Mouse (Mus musculus): ENCODE measurements around the gene Dlg1.

The Dlg1 gene

DNA sequence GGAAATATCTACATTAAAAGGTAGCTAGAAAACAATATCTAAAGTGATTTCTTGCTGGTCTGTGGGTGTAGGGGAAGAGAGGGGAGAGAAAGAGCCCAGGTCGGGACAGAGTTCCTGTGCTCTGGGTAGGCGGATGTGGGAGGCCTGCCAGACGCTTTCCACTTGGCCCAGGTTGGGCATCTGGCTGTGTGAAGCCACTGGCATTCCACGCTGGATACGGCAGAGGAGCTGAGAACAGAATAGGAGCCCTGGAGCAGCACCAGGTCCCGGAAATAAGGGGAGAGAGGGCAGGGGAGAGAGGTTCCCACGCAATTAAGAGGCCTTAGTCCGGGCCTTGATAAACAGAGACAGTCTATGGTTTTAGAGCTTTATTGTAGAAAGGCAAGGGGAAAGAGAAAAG, 77.0 kb downstream of the Dlg1 start:
- no peak for DNase-seq

- DNase-seq, result no peak
These were observed 77.5 kb downstream of the Dlg1 start for GRCm38 (mm10) chr16:31740704-31741103.

- peak; percentile 33 to 39 for DNase-seq
These were observed 87.3 kb downstream of the Dlg1 start for GRCm38 (mm10) chr16:31750526-31750925.

- peak; percentile 46 to 50 for DNase-seq
These were observed 91.2 kb downstream of the Dlg1 start for GRCm38 (mm10) chr16:31754172-31755025.

- no peak for DNase-seq
These were observed 91.8 kb downstream of the Dlg1 start for GRCm38 (mm10) chr16:31755053-31755452.

GRCm38 (mm10) chr16:31756436-31756835, 93.2 kb downstream of the Dlg1 start:
- no peak for DNase-seq

DNA sequence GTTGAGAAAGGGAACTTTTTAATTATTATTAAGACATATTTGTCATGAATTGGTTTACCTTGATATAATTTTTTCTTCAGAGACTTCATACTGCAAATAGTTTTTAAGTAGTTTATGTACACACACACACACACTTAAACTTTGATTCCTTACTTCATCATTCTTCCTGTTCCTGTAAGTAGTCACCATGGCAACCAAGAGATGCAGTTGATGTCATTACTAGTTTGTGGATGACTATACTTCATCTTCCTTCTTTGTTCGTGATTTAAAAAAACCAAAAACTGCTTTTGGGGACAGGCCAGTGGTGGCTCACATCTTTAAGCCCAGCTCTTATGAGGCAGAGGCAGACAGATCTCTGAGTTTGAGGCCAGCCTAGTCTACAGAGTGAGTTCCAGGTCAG, 94.4 kb downstream of the Dlg1 start:
- DNase-seq, result peak; percentile 17 to 23

GRCm38 (mm10) chr16:31759416-31759815, 96.2 kb downstream of the Dlg1 start:
- DNase-seq, result no peak

DNA sequence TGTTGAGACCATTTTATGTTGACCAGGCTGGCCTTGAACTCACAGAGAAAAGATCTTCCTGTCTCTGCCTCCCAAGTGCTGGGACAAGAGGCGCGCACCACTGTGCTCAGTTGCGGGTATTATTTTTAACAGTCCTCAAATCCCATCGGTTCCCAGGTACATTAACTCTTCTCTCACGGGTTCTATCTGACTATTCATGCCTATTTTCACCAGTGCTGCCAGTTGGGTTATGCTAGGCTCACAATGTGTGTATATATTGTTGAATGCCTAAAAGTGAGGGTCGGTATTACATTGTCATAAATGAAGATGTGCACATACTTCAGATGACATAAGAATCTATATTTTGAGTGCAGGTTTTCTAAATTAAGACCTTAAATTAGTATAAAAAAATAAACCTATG, 103.1 kb downstream of the Dlg1 start:
- no peak for DNase-seq

DNA sequence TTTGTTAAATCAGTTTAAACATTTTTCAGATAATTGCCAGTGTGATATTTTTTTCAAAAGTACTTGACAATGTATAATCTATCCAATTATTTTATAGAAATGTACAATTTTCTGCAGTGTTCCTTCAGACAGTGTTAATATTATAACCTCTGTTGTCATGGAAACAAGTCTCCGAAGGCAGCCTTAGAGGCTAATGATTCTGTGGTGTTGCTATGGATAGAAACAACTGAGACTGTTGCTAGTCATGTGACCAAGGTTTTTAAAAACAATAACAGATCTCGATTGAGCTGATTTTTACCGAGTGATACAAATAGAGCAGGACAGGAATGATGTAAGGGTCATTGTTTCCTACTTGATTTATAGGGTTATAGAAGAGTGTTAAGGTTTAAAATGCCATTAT, 103.5 kb downstream of the Dlg1 start:
- DNase-seq, result no peak

DNA sequence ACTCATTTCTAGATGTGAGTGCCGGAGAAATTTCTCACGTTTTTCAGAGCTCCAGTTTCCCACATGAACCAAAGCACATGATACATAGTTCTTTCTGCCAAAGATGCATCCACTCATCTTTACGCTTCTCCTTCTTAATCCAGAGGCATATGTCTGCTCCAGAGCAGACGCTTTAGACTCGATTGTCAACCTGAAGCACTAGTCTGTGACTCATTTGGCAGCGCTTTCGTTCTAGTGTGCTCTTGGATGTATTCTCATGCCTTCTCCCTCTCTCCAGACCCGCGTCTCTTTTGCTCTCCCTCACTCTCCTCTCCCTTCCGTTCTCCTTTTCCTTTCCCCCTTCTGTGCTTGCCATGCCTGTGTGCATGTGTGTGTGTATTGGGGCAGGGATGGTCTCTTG, 112.7 kb downstream of the Dlg1 start:
- no peak for DNase-seq

GRCm38 (mm10) chr16:31781015-31781414, 117.8 kb downstream of the Dlg1 start:
- DNase-seq, result no peak

DNA sequence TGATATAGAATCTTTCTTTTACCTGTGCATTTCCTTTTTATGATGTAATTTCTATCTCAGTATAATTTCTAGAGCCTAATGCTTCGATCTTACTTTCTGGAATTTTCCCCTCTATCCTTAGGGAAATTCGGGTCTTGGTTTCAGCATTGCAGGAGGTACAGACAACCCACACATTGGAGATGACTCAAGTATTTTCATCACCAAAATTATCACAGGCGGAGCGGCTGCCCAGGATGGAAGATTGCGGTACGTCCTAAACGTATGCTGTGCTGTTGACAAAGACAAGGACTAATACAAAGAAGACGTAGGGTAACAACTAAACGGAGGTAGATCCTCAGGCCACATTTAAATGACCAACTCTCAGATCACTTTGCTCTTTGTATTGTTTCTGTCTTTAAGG, 126.8 kb downstream of the Dlg1 start:
- no peak for DNase-seq

- DNase-seq, result peak in 1 of 2 experiments; percentile 5
These were observed 140.4 kb downstream of the Dlg1 start for GRCm38 (mm10) chr16:31803644-31804043.

GRCm38 (mm10) chr16:31826049-31826448, 162.8 kb downstream of the Dlg1 start:
- DNase-seq, result no peak

DNA sequence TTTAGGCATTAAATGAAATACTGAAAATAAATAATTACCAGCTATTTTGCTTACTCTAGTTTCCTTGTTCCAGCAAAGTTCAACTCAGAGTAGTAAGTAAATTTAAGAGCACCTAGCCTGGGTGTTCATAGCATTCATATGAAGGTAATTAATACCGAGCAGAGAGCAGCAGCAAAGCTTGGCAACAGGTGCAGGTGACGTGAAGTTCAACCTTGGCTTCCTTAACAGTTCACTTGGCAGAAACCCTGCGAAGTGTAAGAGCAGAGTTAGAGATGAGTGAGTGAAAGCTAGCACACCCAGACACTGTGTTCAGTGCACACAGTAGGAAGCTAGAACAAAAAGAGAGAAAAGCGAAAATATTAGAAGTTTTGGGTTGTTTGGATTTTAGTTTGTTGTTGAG, 167.5 kb downstream of the Dlg1 start:
- no peak for DNase-seq

- DNase-seq, result no peak
These were observed 169.6 kb downstream of the Dlg1 start for GRCm38 (mm10) chr16:31832630-31833422.

DNA sequence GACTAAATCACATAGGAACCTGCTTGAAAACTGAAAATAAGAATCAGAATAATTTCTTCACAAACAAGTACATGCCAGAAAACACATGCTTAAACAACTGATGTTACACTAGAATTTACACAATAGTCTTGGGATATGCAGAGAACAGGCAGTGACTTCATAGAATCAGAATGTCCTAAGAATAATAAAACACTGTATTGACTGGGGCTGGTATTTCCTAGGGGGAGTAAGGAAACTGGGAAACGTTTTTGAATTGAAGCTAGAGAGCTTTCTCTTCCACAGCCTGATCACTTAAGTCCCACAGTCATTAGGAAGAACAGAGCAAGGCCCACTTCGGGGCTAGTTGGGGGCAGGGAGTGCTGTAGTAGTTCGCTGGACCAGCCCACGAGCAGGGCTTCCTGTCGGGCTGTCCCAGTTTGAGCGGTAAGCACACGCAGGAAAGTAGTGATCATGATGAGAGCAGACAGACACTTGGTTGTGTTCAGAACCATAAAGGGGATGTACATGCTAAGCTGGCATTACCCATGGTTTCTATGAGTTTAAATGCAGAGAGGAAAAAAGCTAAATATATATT, 170.9 kb downstream of the Dlg1 start:
- no peak for DNase-seq

DNA sequence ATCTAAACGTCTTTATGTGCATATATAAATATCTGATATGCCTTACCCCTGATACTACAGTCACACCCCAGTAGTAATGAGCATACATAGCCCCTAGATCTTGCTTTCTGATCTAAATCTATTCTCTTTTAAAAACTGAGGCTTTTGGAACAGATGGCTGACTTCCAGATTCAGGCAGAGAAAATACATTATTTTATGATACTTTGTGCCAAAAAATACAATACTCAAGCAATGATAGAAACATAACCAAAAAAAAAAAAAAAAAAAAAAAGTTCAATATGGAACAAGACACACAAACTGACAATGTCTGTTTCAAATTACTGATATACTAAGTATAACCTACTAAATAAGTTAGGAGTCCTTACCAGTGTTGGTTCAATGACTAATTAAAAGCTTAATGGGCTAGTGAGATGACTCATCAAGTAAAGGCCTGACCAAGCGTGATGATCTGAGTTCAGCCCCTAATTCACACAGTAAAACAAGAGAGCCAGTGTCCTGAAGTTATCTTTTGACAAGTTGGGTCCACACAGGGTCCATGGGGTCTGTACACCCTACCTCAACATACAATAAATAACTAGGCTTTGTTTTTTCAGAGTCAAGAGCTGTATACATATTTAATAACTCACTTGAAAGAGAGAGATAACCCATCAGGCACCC, 171.5 kb downstream of the Dlg1 start:
- no peak for DNase-seq

- no peak for DNase-seq
These were observed 174.1 kb downstream of the Dlg1 start for GRCm38 (mm10) chr16:31837362-31837761.

DNA sequence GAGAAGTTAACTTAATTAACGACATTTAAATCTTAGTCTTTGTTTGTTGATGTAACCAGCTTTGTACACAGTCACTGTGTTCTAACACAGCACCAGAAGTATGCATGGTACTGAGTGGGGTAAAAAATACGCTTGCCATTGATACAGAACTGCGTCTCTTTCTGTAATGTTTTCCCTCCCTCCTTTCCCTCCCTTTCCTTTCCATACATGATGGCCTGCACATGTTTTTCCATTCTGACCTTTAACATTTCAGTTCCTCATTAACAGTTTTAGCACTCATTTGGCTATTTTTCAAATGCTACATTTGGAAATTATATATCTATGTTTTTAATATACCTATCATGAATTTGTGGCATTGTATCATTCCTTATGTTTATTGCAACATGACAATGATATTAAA, 181.0 kb downstream of the Dlg1 start:
- no peak for DNase-seq

GRCm38 (mm10) chr16:31846763-31847162, 183.5 kb downstream of the Dlg1 start:
- no peak for DNase-seq

DNA sequence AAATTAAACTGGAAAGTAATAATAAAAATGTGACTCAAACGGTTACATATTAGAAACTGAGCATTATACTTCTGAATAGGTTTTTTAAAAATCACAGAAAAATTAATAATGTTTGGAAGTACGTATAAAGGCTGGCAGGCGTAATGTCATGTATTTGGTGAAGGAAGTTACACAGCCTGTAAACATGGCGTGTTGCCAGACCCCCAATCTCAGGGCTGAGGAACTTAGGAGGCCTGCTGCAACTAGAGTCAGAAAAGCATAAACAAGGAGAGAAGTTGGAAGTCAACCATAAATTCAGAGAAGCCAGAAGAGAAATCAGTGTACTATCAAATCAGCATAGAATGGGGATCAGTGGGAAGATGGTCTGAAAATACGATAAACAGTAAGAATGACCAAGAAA, 200.7 kb downstream of the Dlg1 start:
- no peak for DNase-seq
